Comparison of ENCODE assay signal across 19 mouse cellular contexts in the genomic region with DNA sequence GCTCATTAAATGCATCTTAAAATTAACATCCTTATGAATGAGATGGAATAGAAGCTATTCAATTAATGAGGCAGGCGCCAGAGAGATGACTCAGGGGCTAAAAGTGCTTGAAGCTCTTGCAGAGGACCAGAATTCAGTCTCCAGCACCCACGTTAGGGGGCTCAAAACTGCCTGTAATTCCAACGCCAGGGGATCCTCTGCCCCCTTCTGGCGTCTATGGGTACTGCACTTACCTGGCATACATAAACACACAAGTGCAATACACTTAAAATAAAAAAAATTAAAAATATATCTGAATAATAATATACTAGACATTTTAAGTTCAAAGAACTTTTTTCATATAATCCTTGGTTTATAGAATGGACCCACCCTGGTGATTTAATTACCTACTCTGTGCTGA. TPM values are rescaled to one million over a fixed set of nuclear protein-coding genes. Genes with fewer than 3 reads are reported as not detected.
DNase-seq lines count a peak whose midpoint lies in the region; ATAC-seq and TF ChIP-seq lines count a peak whose summit lies in the region.
"Had no signal": no experiment of that assay in that cellular context is flagged by ENCODE, and none has a peak within 500 bp of the region (broad histone marks: within the 10 kb centered on the region; RNA-seq: fewer than 3 reads in every experiment).

No protein-coding gene starts in this region.

- no peak overlapping the region for H3K9ac ChIP-seq in intestine, postnatal 0 days (ENCODE audit: low read depth, low read length)
- no peak overlapping the region for H3K9ac ChIP-seq in intestine, embryonic 16.5 days (ENCODE audit: low read depth, low read length)
- no peak overlapping the region for H3K9ac ChIP-seq in midbrain, postnatal 0 days (replicated peaks; ENCODE audit: low read length, poor library complexity, severe bottlenecking)
- no peak overlapping the region for H3K9ac ChIP-seq in midbrain, embryonic 15.5 days
- no peak overlapping the region for H3K9ac ChIP-seq in kidney, embryonic 15.5 days
- H3K9ac ChIP-seq: embryonic facial prominence, embryonic 13.5 days; hindbrain, embryonic 12.5 days; intestine, embryonic 15.5 days; limb, embryonic 13.5 days had no signal

- no peak for TF ChIP-seq POLR2A in bone marrow, adult 2 months (IDR thresholded peaks at IDR 0.05; ENCODE audit: borderline replicate concordance, control insufficient read depth, low read depth, low read length)

- H3K36me3 ChIP-seq in intestine, postnatal 0 days (ENCODE audit: control insufficient read depth, insufficient read depth): no peaks in the 10 kb centered on the region
- H3K36me3 ChIP-seq in intestine, embryonic 16.5 days (ENCODE audit: control insufficient read depth, insufficient read depth, low read length): no peaks in the 10 kb centered on the region
- H3K36me3 ChIP-seq in midbrain, postnatal 0 days (ENCODE audit: insufficient read depth, low read length): no peaks in the 10 kb centered on the region
- no peaks in the 10 kb centered on the region for H3K36me3 ChIP-seq in midbrain, embryonic 15.5 days (replicated peaks)
- H3K36me3 ChIP-seq in splenic B cell, adult 2 months (ENCODE audit: control insufficient read depth, insufficient read depth, low read length, poor library complexity, severe bottlenecking): no peaks in the 10 kb centered on the region
- H3K36me3 ChIP-seq in kidney, embryonic 15.5 days: no peaks in the 10 kb centered on the region
- H3K36me3 ChIP-seq: embryonic facial prominence, embryonic 13.5 days; hindbrain, embryonic 12.5 days; intestine, embryonic 15.5 days; limb, embryonic 13.5 days had no signal

- 64% methylated on average over 4 of the region's 4 CpGs for WGBS in intestine, postnatal 0 days
- 64% methylated on average over 4 of the region's 4 CpGs for WGBS in intestine, embryonic 16.5 days
- WGBS in midbrain, postnatal 0 days: 61% methylated on average over 4 of the region's 4 CpGs
- 60% methylated on average over 4 of the region's 4 CpGs for WGBS in midbrain, embryonic 15.5 days
- 63% methylated on average over 4 of the region's 4 CpGs for WGBS in bone marrow, adult 2 months
- 63% methylated on average over 4 of the region's 4 CpGs for WGBS in kidney, embryonic 15.5 days

- H3K4me3 ChIP-seq in intestine, postnatal 0 days (ENCODE audit: low read depth, low read length): no peak overlapping the region
- no peak overlapping the region for H3K4me3 ChIP-seq in intestine, embryonic 16.5 days (ENCODE audit: low read length)
- H3K4me3 ChIP-seq in midbrain, postnatal 0 days (ENCODE audit: low read depth, low read length): no peak overlapping the region
- H3K4me3 ChIP-seq in midbrain, embryonic 15.5 days: no peak overlapping the region
- no peak overlapping the region for H3K4me3 ChIP-seq in bone marrow, adult 2 months (replicated peaks; ENCODE audit: control insufficient read depth, low read depth, low read length)
- H3K4me3 ChIP-seq in kidney, embryonic 15.5 days (replicated peaks): no peak overlapping the region
- H3K4me3 ChIP-seq: embryonic facial prominence, embryonic 13.5 days; hindbrain, embryonic 12.5 days; intestine, embryonic 15.5 days; limb, embryonic 13.5 days; myocyte had no signal

- DNase-seq in midbrain, postnatal 0 days (ENCODE audit: low spot score): no peak
- peak; percentile 8 for DNase-seq in splenic B cell, adult 2 months (ENCODE audit: low read depth, low spot score)
- no peak for DNase-seq in urinary bladder, adult 18-20 months (ENCODE audit: low spot score in 2 of 2)
- DNase-seq: cerebellum, adult 18-20 months; kidney, postnatal 4 days; layer of hippocampus, postnatal 36 days; retina, postnatal 1 day; thymus, postnatal 36 days had no signal

- H3K9me3 ChIP-seq in intestine, postnatal 0 days (ENCODE audit: control insufficient read depth): no peaks in the 10 kb centered on the region
- no peaks in the 10 kb centered on the region for H3K9me3 ChIP-seq in intestine, embryonic 16.5 days (ENCODE audit: control insufficient read depth, low read length)
- H3K9me3 ChIP-seq in midbrain, postnatal 0 days (ENCODE audit: low read length): no peaks in the 10 kb centered on the region
- no peaks in the 10 kb centered on the region for H3K9me3 ChIP-seq in midbrain, embryonic 15.5 days
- H3K9me3 ChIP-seq in kidney, embryonic 15.5 days (replicated peaks): no peaks in the 10 kb centered on the region
- H3K9me3 ChIP-seq: embryonic facial prominence, embryonic 13.5 days; hindbrain, embryonic 12.5 days; intestine, embryonic 15.5 days; limb, embryonic 13.5 days had no signal

- no peaks in the 10 kb centered on the region for H3K4me1 ChIP-seq in intestine, postnatal 0 days (replicated peaks; ENCODE audit: control insufficient read depth, insufficient read depth, low read length)
- no peaks in the 10 kb centered on the region for H3K4me1 ChIP-seq in intestine, embryonic 16.5 days (ENCODE audit: control insufficient read depth, insufficient read depth, low read length)
- H3K4me1 ChIP-seq in midbrain, postnatal 0 days (ENCODE audit: insufficient read depth, low read length): no peaks in the 10 kb centered on the region
- no peaks in the 10 kb centered on the region for H3K4me1 ChIP-seq in midbrain, embryonic 15.5 days
- H3K4me1 ChIP-seq in bone marrow, adult 2 months (ENCODE audit: control insufficient read depth, insufficient read depth, low read length): no peaks in the 10 kb centered on the region
- H3K4me1 ChIP-seq in kidney, embryonic 15.5 days: no peaks in the 10 kb centered on the region
- H3K4me1 ChIP-seq: hindbrain, embryonic 12.5 days; intestine, embryonic 15.5 days had no signal

- no peak overlapping the region for H3K4me2 ChIP-seq in intestine, postnatal 0 days (replicated peaks; ENCODE audit: low read depth)
- H3K4me2 ChIP-seq in intestine, embryonic 16.5 days (ENCODE audit: low read depth, low read length): no peak overlapping the region
- no peak overlapping the region for H3K4me2 ChIP-seq in midbrain, postnatal 0 days (ENCODE audit: low read depth, low read length, poor library complexity, severe bottlenecking)
- no peak overlapping the region for H3K4me2 ChIP-seq in midbrain, embryonic 15.5 days
- no peak overlapping the region for H3K4me2 ChIP-seq in kidney, embryonic 15.5 days
- H3K4me2 ChIP-seq: embryonic facial prominence, embryonic 13.5 days; hindbrain, embryonic 12.5 days; intestine, embryonic 15.5 days; limb, embryonic 13.5 days; midbrain, embryonic 11.5 days had no signal

- no peak overlapping the region for H3K27ac ChIP-seq in intestine, postnatal 0 days (ENCODE audit: low read depth, low read length)
- H3K27ac ChIP-seq in intestine, embryonic 16.5 days (ENCODE audit: low read length): no peak overlapping the region
- H3K27ac ChIP-seq in midbrain, postnatal 0 days (ENCODE audit: low read depth, low read length): no peak overlapping the region
- no peak overlapping the region for H3K27ac ChIP-seq in midbrain, embryonic 15.5 days
- H3K27ac ChIP-seq in bone marrow, adult 2 months (ENCODE audit: control insufficient read depth, insufficient read depth, low read depth, low read length, poor library complexity): no peak overlapping the region
- H3K27ac ChIP-seq in kidney, embryonic 15.5 days: no peak overlapping the region
- H3K27ac ChIP-seq: embryonic facial prominence, embryonic 13.5 days; hindbrain, embryonic 12.5 days; intestine, embryonic 15.5 days; limb, embryonic 13.5 days had no signal

- TF ChIP-seq CTCF in intestine, postnatal 0 days (IDR thresholded peaks at IDR 0.05; ENCODE audit: low read depth): peak; percentile 45
- TF ChIP-seq CTCF in midbrain, postnatal 0 days (IDR thresholded peaks at IDR 0.05): peak; percentile 27
- TF ChIP-seq CTCF in bone marrow, adult 2 months (IDR thresholded peaks at IDR 0.05; ENCODE audit: control insufficient read depth, insufficient read depth, low read length): peak; percentile 26; the same call in 1 of the 2 replicates

- H3K27me3 ChIP-seq in intestine, postnatal 0 days (replicated peaks; ENCODE audit: control insufficient read depth, insufficient read depth, low read length): no peaks in the 10 kb centered on the region
- H3K27me3 ChIP-seq in intestine, embryonic 16.5 days (replicated peaks; ENCODE audit: control insufficient read depth, insufficient read depth, low read length): no peaks in the 10 kb centered on the region
- H3K27me3 ChIP-seq in midbrain, postnatal 0 days (ENCODE audit: insufficient read depth, low read length): no peaks in the 10 kb centered on the region
- H3K27me3 ChIP-seq in midbrain, embryonic 15.5 days (replicated peaks): no peaks in the 10 kb centered on the region
- H3K27me3 ChIP-seq in splenic B cell, adult 2 months (ENCODE audit: control insufficient read depth, insufficient read depth, low read length, poor library complexity, severe bottlenecking): no peaks in the 10 kb centered on the region
- H3K27me3 ChIP-seq in kidney, embryonic 15.5 days: no peaks in the 10 kb centered on the region
- H3K27me3 ChIP-seq: embryonic facial prominence, embryonic 13.5 days; hindbrain, embryonic 12.5 days; intestine, embryonic 15.5 days; limb, embryonic 13.5 days had no signal

- ATAC-seq in intestine, postnatal 0 days: no peak
- ATAC-seq in intestine, embryonic 16.5 days: no peak
- ATAC-seq in midbrain, postnatal 0 days (ENCODE audit: low FRiP score): no peak
- no peak for ATAC-seq in midbrain, embryonic 15.5 days (replicated peaks)
- ATAC-seq in kidney, embryonic 15.5 days (replicated peaks; ENCODE audit: low FRiP score): no peak
- ATAC-seq: intestine, embryonic 15.5 days had no signal

RNA-seq across cellular contexts. Expression of a gene that starts 49.8 kb away (rescaled TPM):
- polyA plus RNA-seq in intestine, postnatal 0 days (2015; fragmentation: Nextera tagmentation; extraction: Ambion mirVana): 9.3 and 9.9 TPM in 2 replicates
- polyA plus RNA-seq in intestine, embryonic 16.5 days (2015; fragmentation: Nextera tagmentation; extraction: Ambion mirVana): 17.9 and 18.3 TPM in 2 replicates
- total RNA-seq in midbrain, postnatal 0 days (2014; rRNA removed): 86.8 and 90.4 TPM in 2 replicates
- 47.4 and 47.7 TPM in 2 replicates for polyA plus RNA-seq in midbrain, postnatal 0 days (2015; fragmentation: Nextera tagmentation; extraction: Ambion mirVana)
- 51.5 and 54.5 TPM in 2 replicates for polyA plus RNA-seq in midbrain, embryonic 15.5 days (2015; fragmentation: Nextera tagmentation; extraction: Ambion mirVana)
- 14.1 and 17.1 TPM in 2 replicates for polyA plus RNA-seq in bone marrow, adult 2 months (2011; ENCODE audit: insufficient read depth, insufficient read length, low replicate concordance, missing spikeins)
- polyA plus RNA-seq in kidney, embryonic 15.5 days (2015; fragmentation: Nextera tagmentation; extraction: Ambion mirVana): 28.5 and 29.0 TPM in 2 replicates
